Mouse (Mus musculus) lung, postnatal 25 days (tissue): Measurements from ENCODE around the gene Rreb1.

Source experiments
- DNase-seq: peaks from one replicate; pipeline ENCODE4 v3.0.0; 2022; ENCODE audit warnings: low spot score

The Rreb1 gene

GRCm38 (mm10) chr13:37779251-37779667 is 1.1 kb downstream of the Rreb1 start:
- peak; percentile 45 for DNase-seq

- no peak for DNase-seq
Observed at GRCm38 (mm10) chr13:37781557-37781956, 3.4 kb downstream of the Rreb1 start.

- no peak for DNase-seq
Observed at GRCm38 (mm10) chr13:37782144-37782543, 3.9 kb downstream of the Rreb1 start.

GRCm38 (mm10) chr13:37783676-37784075 is 5.5 kb downstream of the Rreb1 start:
- DNase-seq: no peak

DNA sequence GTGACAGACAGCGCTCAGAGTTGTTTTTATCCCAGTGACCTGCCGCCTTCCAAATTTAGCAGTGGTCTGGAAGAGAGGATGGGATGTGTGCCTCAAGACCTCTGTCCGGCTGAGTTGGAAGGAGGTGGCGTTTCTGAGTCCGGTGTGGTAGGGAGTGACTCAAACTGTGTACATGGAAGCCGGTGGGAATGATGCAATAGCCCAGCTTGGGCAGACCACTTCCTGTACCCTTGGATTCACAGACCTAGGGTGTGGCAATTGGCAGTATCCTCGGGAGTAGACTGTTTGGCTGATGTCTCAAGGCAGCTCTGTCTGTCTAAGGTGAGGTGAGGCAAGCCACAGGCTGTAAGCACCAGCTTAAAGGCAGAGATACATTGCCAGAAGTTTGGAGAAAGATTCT is 6.0 kb downstream of the Rreb1 start:
- peak; percentile 20 for DNase-seq

DNA sequence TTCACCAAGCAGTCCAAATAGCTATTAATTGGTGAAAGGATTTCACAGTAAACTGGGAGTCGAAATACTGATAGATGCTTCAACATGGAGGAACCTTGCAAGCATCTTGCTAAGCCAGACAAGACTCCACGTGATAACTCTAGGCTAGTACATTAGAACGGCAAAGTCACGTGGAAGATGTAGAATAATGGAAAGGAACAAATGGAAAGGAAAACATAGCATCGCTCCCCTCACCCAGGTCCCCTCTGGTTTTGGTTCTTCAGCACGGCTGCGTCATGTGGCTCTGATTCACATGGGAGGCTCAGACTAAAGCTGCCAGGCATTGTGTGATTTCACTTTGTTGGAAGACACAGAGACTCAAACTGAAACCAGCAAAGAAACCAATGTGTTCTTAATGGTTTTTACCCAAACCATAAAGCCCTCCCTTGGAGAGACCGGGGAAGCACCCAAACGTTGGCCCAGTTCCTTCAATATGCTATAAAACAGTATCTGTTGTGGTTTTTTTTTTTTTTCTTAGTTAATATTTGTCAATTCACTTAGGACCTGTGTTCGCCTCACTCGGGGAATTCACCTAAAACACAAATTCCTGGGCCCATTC is 14.6 kb downstream of the Rreb1 start:
- no peak for DNase-seq

DNA sequence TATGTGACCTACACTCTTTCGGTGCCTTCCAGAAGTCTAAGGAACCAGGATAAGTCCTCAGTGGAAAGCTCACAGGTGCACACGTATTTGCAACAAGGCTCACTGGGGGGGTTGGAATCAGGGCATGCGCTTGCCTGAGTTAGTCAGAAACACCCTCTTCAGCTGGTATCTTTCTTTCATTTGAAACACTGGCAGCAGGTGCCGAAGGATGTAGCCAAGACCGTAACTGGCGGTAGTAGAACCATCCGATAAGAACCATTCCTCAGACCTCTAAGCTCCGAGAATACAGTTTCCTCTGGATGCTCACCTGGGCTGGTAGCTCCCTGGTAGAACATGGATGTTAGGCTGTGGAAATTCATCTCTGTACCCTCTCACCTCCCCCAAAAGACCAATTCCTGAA is 20.6 kb downstream of the Rreb1 start:
- no peak for DNase-seq

DNA sequence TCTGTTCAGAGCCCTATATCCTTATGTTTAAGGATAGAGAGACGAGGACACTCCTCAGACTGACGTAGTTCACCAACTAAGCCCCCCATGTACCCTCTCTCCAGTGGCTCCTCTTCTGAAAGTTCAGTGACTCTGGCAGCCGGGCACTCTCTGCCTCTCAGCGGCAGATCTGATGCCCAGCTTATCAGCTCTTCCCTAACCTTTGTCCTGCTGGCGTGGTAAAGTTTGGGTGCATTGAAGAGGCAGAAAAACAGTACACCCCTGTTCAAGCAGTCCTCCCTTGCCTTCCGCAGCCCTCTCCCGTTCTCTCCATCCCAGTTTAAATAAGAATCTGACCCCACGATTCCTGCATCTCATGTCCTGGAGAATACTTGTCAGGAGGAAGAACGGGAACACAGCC is 21.2 kb downstream of the Rreb1 start:
- DNase-seq: no peak

GRCm38 (mm10) chr13:37801101-37802075 is 23.2 kb downstream of the Rreb1 start:
- peak; percentile 13 for DNase-seq

DNA sequence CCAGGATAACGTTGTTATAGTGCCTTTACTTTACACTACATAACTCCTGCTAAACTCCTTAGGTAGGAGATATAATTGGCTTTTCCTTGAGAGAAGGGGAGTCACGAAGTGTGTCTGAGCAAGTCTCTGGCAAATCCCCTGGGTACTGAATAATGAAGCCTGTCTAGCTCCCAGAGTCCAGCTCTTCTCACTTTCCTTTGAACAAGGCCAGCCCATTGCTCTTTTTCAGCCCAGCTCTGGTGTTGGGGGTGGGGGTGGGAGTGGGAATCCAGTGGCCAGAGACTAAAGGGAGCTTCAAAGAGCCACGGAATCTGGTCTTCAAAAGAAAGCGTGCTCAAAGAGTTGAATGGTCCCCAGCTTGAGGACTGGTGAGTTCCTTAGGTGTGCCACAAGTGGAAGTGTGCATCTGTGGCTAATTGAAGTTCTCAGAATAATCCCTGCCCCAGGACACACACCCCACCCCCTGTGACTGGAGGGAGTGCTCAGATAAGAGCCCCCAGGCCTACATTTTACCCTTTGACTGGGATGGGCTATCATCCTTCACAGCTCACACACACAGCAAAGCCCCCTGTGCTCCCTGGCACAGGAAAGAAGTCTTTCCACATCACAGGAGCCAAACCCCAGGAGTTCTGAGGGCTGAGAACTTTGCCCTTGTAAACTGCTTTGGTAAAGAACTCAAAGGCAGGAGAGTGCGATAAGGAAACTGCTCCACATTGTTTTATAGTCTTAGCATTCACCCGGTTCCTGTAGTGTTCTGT is 24.2 kb downstream of the Rreb1 start:
- DNase-seq: no peak

GRCm38 (mm10) chr13:37803244-37803643 is 25.0 kb downstream of the Rreb1 start:
- DNase-seq: no peak

DNA sequence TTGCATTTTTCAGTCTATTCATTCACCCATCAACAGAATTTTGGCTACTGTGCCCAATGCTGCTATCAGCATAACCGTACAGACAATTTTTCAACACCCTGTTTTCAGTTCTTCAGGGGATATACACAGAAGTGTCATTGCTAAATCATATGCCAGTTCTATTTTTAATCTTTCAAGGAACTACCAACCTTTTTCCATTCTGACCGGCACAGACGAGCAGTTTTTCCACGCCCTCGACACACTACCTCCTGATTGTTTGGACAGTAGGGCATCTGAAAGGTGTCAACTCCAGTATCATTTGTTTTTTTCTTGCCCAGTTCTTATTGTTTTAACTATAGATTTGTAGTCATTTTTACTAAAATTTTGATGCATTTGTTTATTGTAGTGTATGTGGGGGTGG is 25.8 kb downstream of the Rreb1 start:
- DNase-seq: no peak

DNA sequence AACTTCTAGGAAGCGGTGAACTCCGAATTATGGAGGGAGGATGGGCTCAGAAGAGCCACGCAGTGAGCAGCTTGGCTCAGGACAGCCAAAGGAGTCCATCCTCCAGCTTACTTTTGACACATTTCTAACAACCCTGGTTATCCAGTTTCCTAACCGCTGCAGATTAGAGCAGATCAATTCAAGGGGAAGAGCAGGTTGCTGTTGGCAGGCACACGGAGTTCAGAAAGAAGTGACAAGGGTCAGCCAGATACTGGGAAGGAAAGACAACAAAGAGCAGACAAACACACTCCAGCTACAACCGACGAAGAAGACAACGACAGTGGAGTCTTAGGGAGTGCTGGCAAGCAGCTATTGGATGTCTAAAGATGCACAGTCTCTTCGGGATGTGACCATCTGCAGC is 36.8 kb downstream of the Rreb1 start:
- DNase-seq: no peak

- no peak for DNase-seq
Observed at GRCm38 (mm10) chr13:37816736-37817135, 38.5 kb downstream of the Rreb1 start.

DNA sequence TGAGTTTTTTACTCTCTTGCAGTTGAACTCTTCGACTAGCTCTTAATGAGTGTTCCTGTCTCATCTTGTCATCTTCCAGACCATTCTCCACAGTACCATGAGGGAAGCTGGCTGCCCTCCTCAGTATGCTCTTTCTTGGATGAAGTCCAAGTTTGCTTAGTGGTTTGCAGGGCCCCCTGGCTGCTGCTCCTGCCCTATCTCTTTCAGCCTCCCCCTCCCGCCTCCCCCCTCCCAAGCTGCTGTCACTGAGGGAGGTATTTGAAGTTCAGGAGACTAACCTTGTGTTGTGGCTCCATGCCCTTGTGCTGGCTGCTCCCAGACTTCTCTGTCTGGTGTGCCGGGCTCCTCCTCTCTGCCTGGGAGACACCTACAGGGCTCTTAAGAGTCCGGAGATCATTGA is 43.2 kb downstream of the Rreb1 start:
- no peak for DNase-seq

DNA sequence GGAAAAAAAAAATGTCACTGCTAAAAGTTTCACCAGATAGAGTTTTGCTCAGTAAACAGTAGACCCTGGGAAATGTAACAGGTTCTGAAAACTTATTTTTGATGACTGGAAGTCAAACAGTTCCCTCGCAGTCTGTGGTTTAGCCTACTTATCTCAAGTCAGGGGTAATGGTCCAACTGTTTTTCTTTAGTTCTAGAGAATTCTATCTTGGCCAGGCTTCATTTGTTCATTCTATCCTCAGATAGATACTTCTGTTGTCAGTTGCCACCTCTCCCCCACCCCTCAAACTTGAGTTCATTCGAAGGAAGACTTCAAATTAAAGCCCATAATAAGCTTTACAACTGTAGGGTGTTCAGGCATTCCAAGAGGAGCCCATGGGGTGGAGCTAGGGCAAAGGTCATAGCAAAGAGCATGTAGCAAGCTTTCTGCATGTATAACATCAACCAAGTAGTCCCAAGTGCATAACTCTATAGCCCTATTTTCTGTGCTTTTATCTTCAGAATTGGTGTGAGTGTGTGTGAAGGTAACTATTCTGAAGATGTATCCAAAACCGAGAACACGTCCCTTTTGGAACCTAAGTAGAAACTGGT is 46.2 kb downstream of the Rreb1 start:
- DNase-seq: no peak

- DNase-seq: no peak
Observed at GRCm38 (mm10) chr13:37824956-37825645, 46.9 kb downstream of the Rreb1 start.

- DNase-seq: peak; percentile 69
Observed at GRCm38 (mm10) chr13:37825646-37826280, 47.6 kb downstream of the Rreb1 start.

GRCm38 (mm10) chr13:37826281-37826993 is 48.2 kb downstream of the Rreb1 start:
- DNase-seq: peak; percentile 57

GRCm38 (mm10) chr13:37826994-37827262 is 48.7 kb downstream of the Rreb1 start:
- no peak for DNase-seq
